Mouse (Mus musculus) liver, embryonic 16.5 days (tissue): ENCODE measurements around the gene Art2b. TPM values are rescaled to one million over a fixed set of nuclear protein-coding genes. Genes with fewer than 3 reads are reported as not detected.

Experiments
- ATAC-seq: fragments of 200-750 bp; cut with Nextera tagmentation; 2 replicates; pipeline ENCODE4 v1.8.0; 2017; ENCODE audit warnings: low read depth, mild to moderate bottlenecking, moderate number of reproducible peaks, moderate library complexity
- H3K27ac ChIP-seq: fragments of 300-500 bp; sonication (generic); 2 replicates; pipeline ENCODE4 v1.5.1; 2014; ENCODE audit warnings: mild to moderate bottlenecking, low read length
- H3K27me3 ChIP-seq: fragments of 300-500 bp; sonication (generic); 2 replicates; pipeline ENCODE4 v1.6.1; 2014; ENCODE audit warnings: low read depth, low read length, mixed read lengths; ENCODE audit not compliant: control insufficient read depth, insufficient read depth
- H3K36me3 ChIP-seq: fragments of 300-500 bp; sonication (generic); 2 replicates; pipeline ENCODE4 v1.6.1; 2014; ENCODE audit warnings: mild to moderate bottlenecking; ENCODE audit not compliant: control insufficient read depth, insufficient read depth
- H3K4me1 ChIP-seq: fragments of 300-500 bp; sonication (generic); 2 replicates; pipeline ENCODE4 v1.6.1; 2014; ENCODE audit warnings: low read depth, low read length, mixed read lengths; ENCODE audit not compliant: control insufficient read depth
- H3K4me2 ChIP-seq: fragments of 300-500 bp; sonication (generic); 2 replicates; pipeline ENCODE4 v1.6.1; 2014; ENCODE audit warnings: low read depth, low read length, mixed read lengths
- H3K4me3 ChIP-seq: fragments of 300-500 bp; sonication (generic); 2 replicates; pipeline ENCODE4 v1.5.1; 2014; ENCODE audit warnings: low read depth, mild to moderate bottlenecking, low read length
- H3K9ac ChIP-seq: fragments of 300-500 bp; sonication (generic); 2 replicates; pipeline ENCODE4 v1.6.1; 2014; ENCODE audit warnings: low read depth, low read length
- H3K9me3 ChIP-seq: fragments of 300-500 bp; sonication (generic); replicated peaks from 2 replicates; pipeline ENCODE4 v1.6.1; 2016; ENCODE audit warnings: low read length; ENCODE audit not compliant: control insufficient read depth
- WGBS: fragments of 180-500 bp; shearing (Covaris S2); extraction: QIAGEN DNeasy Blood & Tissue Kit; methylation state at CpG from one replicate; pipeline ENCODE4 v1.1.7; 2014; ENCODE audit not compliant: insufficient replicate concordance; 5-methylcytosine and 5-hydroxymethylcytosine counted together
- polyA plus RNA-seq: library from polyadenylated mRNA; unstranded; fragments of >200 nt; fragmentation: Nextera tagmentation; extraction: Ambion mirVana; gene quantifications from 2 replicates; pipeline ENCODE4 v1.2.1, GENCODE M21; 2015

The Art2b gene
- polyA plus RNA-seq, 1 experiment from 2014 or later: 0.34 TPM

DNA sequence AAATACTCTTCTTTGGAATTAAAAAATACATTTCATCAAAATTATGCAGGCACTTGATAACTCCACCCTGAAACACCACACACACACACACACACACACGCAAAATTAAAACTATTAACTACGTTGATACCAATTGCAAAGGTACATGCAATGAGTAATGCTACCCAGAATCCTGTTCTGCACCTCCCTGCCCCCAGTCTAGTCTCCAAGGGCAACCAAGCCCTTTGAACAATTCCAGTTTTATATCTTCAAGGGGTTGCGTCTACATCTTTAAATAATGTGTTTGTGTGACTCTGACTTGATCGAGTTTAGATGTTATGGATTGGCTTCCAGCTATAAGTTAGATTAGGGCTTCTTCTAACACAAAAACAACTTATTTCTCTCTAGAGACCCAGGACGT is 49.9 kb downstream of the Art2b start:
- Histone ChIP-seq H3K9me3 (no peaks in the 10 kb centered on the region), H3K27ac (no peak overlapping the region), H3K9ac (no peak overlapping the region), H3K36me3 (no peaks in the 10 kb centered on the region), H3K4me2 (no peak overlapping the region), H3K4me1 (no peaks in the 10 kb centered on the region), H3K27me3 (no peaks in the 10 kb centered on the region), H3K4me3 (no peak overlapping the region)
- no peak for ATAC-seq
- WGBS: 57% methylated on average over 5 of the region's 5 CpGs

DNA sequence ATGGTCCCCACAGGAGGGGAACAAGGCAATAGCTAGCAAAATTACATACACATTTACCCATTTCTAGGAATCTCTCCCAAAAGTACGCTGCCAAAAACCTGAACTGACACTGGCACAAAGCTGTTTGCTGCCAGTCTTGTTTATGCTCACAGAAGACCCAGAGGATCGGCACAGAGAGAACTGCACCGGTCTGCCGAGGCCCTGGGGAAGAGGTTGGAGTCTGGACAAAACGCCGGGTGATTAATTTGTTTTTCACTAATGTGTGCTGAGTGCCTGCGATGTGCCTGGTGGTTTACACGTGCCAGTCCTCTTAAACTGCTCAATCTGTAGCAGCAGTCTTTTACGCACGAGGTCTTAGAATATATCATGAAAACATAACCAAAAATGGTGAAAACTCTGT is 50.3 kb downstream of the Art2b start:
- Histone ChIP-seq H3K27me3 (no peaks in the 10 kb centered on the region), H3K36me3 (no peaks in the 10 kb centered on the region), H3K4me3 (no peak overlapping the region), H3K4me1 (no peaks in the 10 kb centered on the region), H3K9me3 (no peaks in the 10 kb centered on the region), H3K27ac (no peak overlapping the region), H3K9ac (no peak overlapping the region), H3K4me2 (no peak overlapping the region)
- WGBS: 73% methylated on average over 10 of the region's 10 CpGs
- ATAC-seq: no peak

- no peak overlapping the region for H3K27ac ChIP-seq
- H3K4me2 ChIP-seq: no peak overlapping the region
- H3K27me3 ChIP-seq: no peaks in the 10 kb centered on the region
- H3K36me3 ChIP-seq: no peaks in the 10 kb centered on the region
- no peak overlapping the region for H3K9ac ChIP-seq
- ATAC-seq: no peak
- no peak overlapping the region for H3K4me3 ChIP-seq
- 30% methylated on average over 5 of the region's 5 CpGs for WGBS
- H3K4me1 ChIP-seq: no peaks in the 10 kb centered on the region
- no peaks in the 10 kb centered on the region for H3K9me3 ChIP-seq
Observed at GRCm38 (mm10) chr7:101534428-101534827, 51.0 kb downstream of the Art2b start.

Other genes starting within 250 kb of the Art2b start
- 17.3 and 22.5 TPM in 2 replicates for gene Arap1, start 237.5 kb downstream of the Art2b start, polyA plus RNA-seq
- gene Gm45837, start 174.7 kb downstream of the Art2b start, polyA plus RNA-seq: 4.0 TPM in 1 of 2 replicates, not detected in the other
- 14.3 and 14.6 TPM in 2 replicates for gene Pde2a, start 163.9 kb downstream of the Art2b start, polyA plus RNA-seq
- gene Clpb, start 78.0 kb upstream of the Art2b start, polyA plus RNA-seq: 21.3 TPM in 2 replicates
- gene Phox2a, start 232.7 kb upstream of the Art2b start, polyA plus RNA-seq: 0.05 TPM in 1 of 2 replicates, not detected in the other